Mouse (Mus musculus) hindbrain, embryonic 11.5 days (tissue): ENCODE data around the gene Lin37. TPM values are rescaled to one million over a fixed set of nuclear protein-coding genes. Genes with fewer than 3 reads are reported as not detected.

ENCODE experiments used
- ATAC-seq: fragments of 200-750 bp; cut with Nextera tagmentation; 2 replicates; pipeline ENCODE4 v1.8.0; 2017; ENCODE audit warnings: mild to moderate bottlenecking, moderate TSS enrichment, moderate library complexity; ENCODE audit not compliant: low FRiP score
- DNase-seq: peaks from one replicate; pipeline ENCODE4 v3.0.0-alpha.2; 2015; ENCODE audit warnings: low spot score
- H3K27ac ChIP-seq: fragments of 300-500 bp; sonication (generic); 2 replicates; pipeline ENCODE4 v1.5.1; 2014; ENCODE audit warnings: mild to moderate bottlenecking, low read depth, low read length
- H3K27me3 ChIP-seq: fragments of 300-500 bp; sonication (generic); 2 replicates; pipeline ENCODE4 v1.6.1; 2014; ENCODE audit warnings: mild to moderate bottlenecking, low read length, moderate library complexity, mixed read lengths; ENCODE audit not compliant: control insufficient read depth, insufficient read depth
- H3K36me3 ChIP-seq: fragments of 300-500 bp; sonication (generic); 2 replicates; pipeline ENCODE4 v1.6.1; 2014; ENCODE audit warnings: mild to moderate bottlenecking, low read length, moderate library complexity, mixed read lengths; ENCODE audit not compliant: control insufficient read depth, insufficient read depth
- H3K4me1 ChIP-seq: fragments of 300-500 bp; sonication (generic); replicated peaks from 2 replicates; pipeline ENCODE4 v1.6.1; 2014; ENCODE audit warnings: low read length, mixed read lengths; ENCODE audit not compliant: control insufficient read depth, insufficient read depth
- H3K4me2 ChIP-seq: fragments of 300-500 bp; sonication (generic); replicated peaks from 2 replicates; pipeline ENCODE4 v1.6.1; 2014; ENCODE audit warnings: mild to moderate bottlenecking, low read depth, low read length
- H3K4me3 ChIP-seq: fragments of 300-500 bp; sonication (generic); 2 replicates; pipeline ENCODE4 v1.5.1; 2014; ENCODE audit warnings: low read depth, low read length
- H3K9ac ChIP-seq: fragments of 300-500 bp; sonication (generic); 2 replicates; pipeline ENCODE4 v1.6.1; 2014; ENCODE audit warnings: low read depth, low read length
- H3K9me3 ChIP-seq: fragments of 300-500 bp; sonication (generic); 2 replicates; pipeline ENCODE4 v1.6.1; 2016; ENCODE audit warnings: low read length; ENCODE audit not compliant: control insufficient read depth
- WGBS: fragments of 180-500 bp; shearing (Covaris S2); extraction: QIAGEN DNeasy Blood & Tissue Kit; methylation state at CpG from one replicate; pipeline ENCODE4 v1.1.7; 2014; 5-methylcytosine and 5-hydroxymethylcytosine counted together
- polyA plus RNA-seq: library from polyadenylated mRNA; unstranded; fragments of >200 nt; fragmentation: Nextera tagmentation; extraction: Ambion mirVana; gene quantifications from 2 replicates; pipeline ENCODE4 v1.2.1, GENCODE M21; 2014

The Lin37 gene
- polyA plus RNA-seq, result 44.7 and 48.3 TPM in 2 replicates

GRCm38 (mm10) chr7:30559443-30559954 lies at the start of gene Lin37:
Gene Lin37 (minus strand): TSS chr7:30559838.
- Histone ChIP-seq H3K36me3 (0 out of 2 replicates have a peak, but pooled peaks cover 5% of the 10 kb centered on the region), H3K27ac (no peak within 1 kb of the TSS), H3K4me2 (peak within 1 kb of the TSS; percentile 68), H3K9ac (peak within 1 kb of the TSS; percentile 40), H3K4me1 (no peaks in the 10 kb centered on the region; the same call in 1 of the 2 replicates), H3K27me3 (no peaks in the 10 kb centered on the region), H3K9me3 (no peaks in the 10 kb centered on the region), H3K4me3 (peak within 1 kb of the TSS; percentile 38)
- WGBS, result under 1% methylated on average over 20 of the region's 20 CpGs
- DNase-seq (peak; percentile 94), ATAC-seq (peak; percentile 86)

DNA sequence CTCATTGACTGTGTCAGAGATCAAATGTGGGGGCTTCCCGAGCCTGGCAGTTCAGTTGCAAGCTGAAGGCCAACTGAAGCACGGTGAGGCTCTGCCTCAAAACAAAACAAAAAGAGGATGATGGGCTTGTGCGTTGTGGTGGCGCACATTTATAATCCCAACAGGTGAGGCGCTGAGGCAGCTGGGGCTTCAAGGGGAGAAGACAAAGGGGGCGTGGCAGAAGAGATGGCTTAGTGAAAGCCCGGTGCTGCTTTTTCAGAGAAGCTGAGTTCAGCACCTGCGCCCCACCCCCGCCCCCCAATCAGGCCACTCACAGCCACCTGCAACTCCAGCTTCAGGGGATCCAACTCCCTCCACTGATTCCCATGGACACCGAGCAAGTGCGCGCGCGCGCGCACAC lies 48.8 kb upstream of the Lin37 start:
- Histone ChIP-seq H3K9me3 (no peaks in the 10 kb centered on the region), H3K36me3 (no peaks in the 10 kb centered on the region), H3K27me3 (no peaks in the 10 kb centered on the region), H3K4me2 (no peak overlapping the region), H3K27ac (no peak overlapping the region), H3K9ac (no peak overlapping the region), H3K4me1 (no peaks in the 10 kb centered on the region), H3K4me3 (no peak overlapping the region)
- ATAC-seq, result no peak
- WGBS, result 45% methylated on average over 16 of the region's 16 CpGs
- DNase-seq, result no peak

DNA sequence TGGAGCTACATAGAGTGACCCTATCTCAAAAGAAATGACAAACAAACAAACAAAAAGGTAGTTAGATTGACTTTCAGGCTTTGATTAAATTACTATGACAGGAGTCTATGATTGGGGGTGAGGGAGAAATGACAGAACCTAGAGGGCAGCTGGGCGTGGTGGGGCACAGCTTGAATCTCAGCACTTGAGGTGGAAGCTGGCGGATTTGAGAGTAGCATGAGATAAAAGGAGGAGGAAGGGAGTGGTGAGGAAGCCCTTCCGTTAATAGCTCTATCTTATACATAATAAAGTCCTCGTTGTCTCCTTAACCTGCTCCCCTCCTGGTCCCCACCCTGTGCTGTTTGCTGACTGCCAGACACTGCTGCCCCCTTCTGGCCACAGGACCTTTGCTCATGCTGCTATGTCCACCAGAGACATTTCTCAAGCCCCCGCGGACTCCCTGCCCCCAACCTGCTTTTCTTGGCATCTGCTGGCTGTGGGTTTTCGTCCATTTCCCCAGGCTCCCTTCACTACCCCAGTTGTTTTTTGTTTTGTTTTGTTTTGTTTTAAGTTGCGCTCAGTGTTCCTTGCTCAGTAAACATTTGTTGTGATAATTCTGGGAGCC lies 48.2 kb upstream of the Lin37 start:
- H3K27ac ChIP-seq, result no peak overlapping the region
- no peak overlapping the region for H3K4me3 ChIP-seq
- H3K4me1 ChIP-seq, result no peaks in the 10 kb centered on the region
- 26% methylated on average over 8 of the region's 8 CpGs for WGBS
- DNase-seq (peak; percentile 70), ATAC-seq (no peak)
- no peak overlapping the region for H3K4me2 ChIP-seq
- no peaks in the 10 kb centered on the region for H3K27me3 ChIP-seq
- H3K9me3 ChIP-seq, result no peaks in the 10 kb centered on the region
- H3K36me3 ChIP-seq, result no peaks in the 10 kb centered on the region
- no peak overlapping the region for H3K9ac ChIP-seq

DNA sequence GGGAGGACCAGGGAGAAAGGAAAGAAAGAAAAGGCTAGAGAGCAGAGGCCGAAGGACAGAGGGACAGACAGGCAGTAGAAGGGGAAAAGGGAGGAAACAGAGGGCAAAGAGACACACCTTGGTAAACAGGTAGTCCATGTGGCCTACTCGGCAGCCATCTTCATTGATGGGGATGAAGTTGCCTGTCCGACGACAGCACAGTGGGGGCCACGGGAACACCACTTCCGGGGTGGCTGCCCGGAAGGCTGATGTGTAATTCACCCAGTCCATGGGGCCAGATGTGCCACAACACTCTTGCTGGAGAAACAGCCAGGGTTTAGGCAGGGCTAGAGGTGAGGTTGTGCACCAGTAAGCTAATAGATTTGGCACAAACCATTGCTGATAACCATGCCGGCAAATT lies 45.3 kb upstream of the Lin37 start:
- no peaks in the 10 kb centered on the region for H3K36me3 ChIP-seq
- DNase-seq (no peak), ATAC-seq (no peak)
- H3K4me2 ChIP-seq, result no peak overlapping the region
- no peak overlapping the region for H3K4me3 ChIP-seq
- H3K27ac ChIP-seq, result no peak overlapping the region
- H3K4me1 ChIP-seq, result no peaks in the 10 kb centered on the region
- H3K27me3 ChIP-seq, result no peaks in the 10 kb centered on the region
- no peaks in the 10 kb centered on the region for H3K9me3 ChIP-seq
- 83% methylated on average over 8 of the region's 8 CpGs for WGBS
- no peak overlapping the region for H3K9ac ChIP-seq

DNA sequence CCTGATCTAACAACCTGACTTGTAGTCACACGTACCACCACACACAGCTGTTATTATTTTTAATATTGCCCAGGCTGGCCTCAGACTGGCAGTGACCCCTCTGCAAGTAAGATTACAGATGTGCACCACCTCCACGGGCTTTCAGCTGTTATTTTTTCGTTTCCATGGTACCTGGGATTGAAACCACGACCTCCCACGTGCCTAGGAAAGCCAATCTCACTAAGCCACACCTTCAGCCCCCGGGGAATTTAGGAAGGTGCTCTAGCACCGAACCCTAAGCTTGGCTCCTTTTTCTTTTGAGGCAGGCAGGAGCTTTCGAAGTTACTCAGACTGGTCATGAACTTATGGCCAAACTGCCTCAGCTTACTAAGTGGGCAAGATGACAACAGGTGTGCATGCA lies 44.8 kb upstream of the Lin37 start:
- 65% methylated on average over 8 of the region's 8 CpGs for WGBS
- H3K4me1 ChIP-seq, result no peaks in the 10 kb centered on the region
- DNase-seq (no peak), ATAC-seq (no peak)
- no peaks in the 10 kb centered on the region for H3K9me3 ChIP-seq
- H3K9ac ChIP-seq, result no peak overlapping the region
- no peak overlapping the region for H3K4me2 ChIP-seq
- no peak overlapping the region for H3K4me3 ChIP-seq
- no peaks in the 10 kb centered on the region for H3K27me3 ChIP-seq
- no peaks in the 10 kb centered on the region for H3K36me3 ChIP-seq
- H3K27ac ChIP-seq, result no peak overlapping the region

DNA sequence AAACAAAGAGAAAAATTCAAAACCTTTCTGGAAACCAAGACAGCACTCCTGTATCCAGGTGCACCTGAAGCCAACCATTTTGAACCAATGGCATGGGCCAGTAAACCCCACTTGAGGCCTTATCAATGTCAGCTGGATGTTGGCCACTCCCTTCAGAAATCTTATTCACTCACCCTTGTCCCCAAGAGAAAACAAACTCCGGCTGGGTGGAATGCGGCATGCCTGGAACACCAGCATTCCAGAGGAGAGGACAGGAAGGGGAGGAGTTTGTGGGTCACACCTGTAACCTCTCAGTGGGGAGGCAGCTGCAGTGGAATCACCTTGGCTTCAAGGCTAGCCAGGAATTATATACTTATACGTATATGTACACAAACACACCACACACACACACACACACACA lies 42.9 kb upstream of the Lin37 start:
- Histone ChIP-seq H3K4me1 (no peaks in the 10 kb centered on the region), H3K27me3 (no peaks in the 10 kb centered on the region), H3K27ac (no peak overlapping the region), H3K4me3 (no peak overlapping the region), H3K9ac (no peak overlapping the region), H3K9me3 (no peaks in the 10 kb centered on the region), H3K4me2 (no peak overlapping the region), H3K36me3 (no peaks in the 10 kb centered on the region)
- DNase-seq, result no peak
- 62% methylated on average over 3 of the region's 3 CpGs for WGBS
- no peak for ATAC-seq

- 79% methylated on average over 7 of the region's 7 CpGs for WGBS
- H3K9me3 ChIP-seq, result no peaks in the 10 kb centered on the region
- H3K4me1 ChIP-seq, result no peaks in the 10 kb centered on the region
- no peak for DNase-seq
- H3K27me3 ChIP-seq, result no peaks in the 10 kb centered on the region
- H3K27ac ChIP-seq, result no peak overlapping the region
- no peak overlapping the region for H3K9ac ChIP-seq
- no peak overlapping the region for H3K4me3 ChIP-seq
- ATAC-seq, result no peak
- H3K36me3 ChIP-seq, result no peaks in the 10 kb centered on the region
- no peak overlapping the region for H3K4me2 ChIP-seq
These were observed 41.0 kb upstream of the Lin37 start for GRCm38 (mm10) chr7:30600651-30601050.

DNA sequence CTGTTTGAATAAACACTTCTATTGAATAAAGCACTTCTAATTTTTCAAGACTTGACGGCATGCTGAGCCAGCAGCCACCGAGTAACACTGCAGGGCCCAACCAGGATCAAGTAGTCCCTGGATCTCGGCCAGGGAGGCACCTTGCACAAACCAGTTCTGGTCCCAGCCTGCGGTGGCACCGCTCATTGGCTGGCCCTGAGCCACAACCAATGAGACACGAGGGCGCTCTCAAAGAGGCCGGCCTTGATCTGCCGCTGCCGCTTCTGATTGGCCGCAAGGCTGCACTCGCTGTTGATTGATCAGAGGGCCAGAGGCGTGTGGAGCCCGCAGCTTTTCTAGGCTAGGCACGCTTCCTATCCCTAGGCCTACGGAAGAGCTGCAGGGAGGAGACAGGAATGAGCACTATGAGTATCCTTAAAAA lies 40.3 kb upstream of the Lin37 start:
- Histone ChIP-seq H3K9ac (no peak overlapping the region), H3K4me3 (no peak overlapping the region), H3K4me1 (no peaks in the 10 kb centered on the region), H3K27ac (no peak overlapping the region), H3K27me3 (no peaks in the 10 kb centered on the region), H3K36me3 (no peaks in the 10 kb centered on the region), H3K4me2 (peak overlapping the region; percentile 6), H3K9me3 (no peaks in the 10 kb centered on the region)
- DNase-seq (peak; percentile 84), ATAC-seq (peak; percentile 99)
- 4% methylated on average over 16 of the region's 16 CpGs for WGBS

GRCm38 (mm10) chr7:30598786-30599185 lies 39.1 kb upstream of the Lin37 start, which contains the start of gene Zbtb32:
Gene Zbtb32 (minus strand): TSS chr7:30598909.
- H3K27ac ChIP-seq, result no peak within 1 kb of the TSS
- H3K9ac ChIP-seq, result 0 out of 2 replicates have a peak within 1 kb of the TSS, but pooled peaks have one; percentile 1
- no peaks in the 10 kb centered on the region for H3K9me3 ChIP-seq
- ATAC-seq (no peak), DNase-seq (no peak)
- H3K27me3 ChIP-seq, result no peaks in the 10 kb centered on the region
- no peaks in the 10 kb centered on the region for H3K36me3 ChIP-seq
- H3K4me2 ChIP-seq, result peak within 1 kb of the TSS; percentile 6
- WGBS, result 95% methylated on average over 12 of the region's 12 CpGs
- H3K4me1 ChIP-seq, result no peaks in the 10 kb centered on the region
- no peak within 1 kb of the TSS for H3K4me3 ChIP-seq
